Mouse (Mus musculus) intestine, postnatal 0 days (tissue): ENCODE results near the gene Osbpl7. TPM values are rescaled to one million over a fixed set of nuclear protein-coding genes. Genes with fewer than 3 reads are reported as not detected.

Experiments
- ATAC-seq: fragments of 200-750 bp; cut with Nextera tagmentation; 2 replicates; pipeline ENCODE4 v1.8.0; 2017; ENCODE audit warnings: mild to moderate bottlenecking, moderate TSS enrichment, moderate library complexity
- H3K27ac ChIP-seq: fragments of 300-500 bp; sonication (generic); 2 replicates; pipeline ENCODE4 v1.5.1; 2014; ENCODE audit warnings: mild to moderate bottlenecking, low read depth, low read length, moderate library complexity
- H3K27me3 ChIP-seq: fragments of 300-500 bp; sonication (generic); replicated peaks from 2 replicates; pipeline ENCODE4 v1.6.1; 2014; ENCODE audit warnings: low read length, mixed read lengths; ENCODE audit not compliant: control insufficient read depth, insufficient read depth
- H3K36me3 ChIP-seq: fragments of 300-500 bp; sonication (generic); 2 replicates; pipeline ENCODE4 v1.6.1; 2014; ENCODE audit warnings: mild to moderate bottlenecking, moderate library complexity; ENCODE audit not compliant: control insufficient read depth, insufficient read depth
- H3K4me1 ChIP-seq: fragments of 300-500 bp; sonication (generic); replicated peaks from 2 replicates; pipeline ENCODE4 v1.6.1; 2014; ENCODE audit warnings: antibody characterized with exemption, low read length, mixed read lengths; ENCODE audit not compliant: control insufficient read depth, insufficient read depth
- H3K4me2 ChIP-seq: fragments of 300-500 bp; sonication (generic); replicated peaks from 2 replicates; pipeline ENCODE4 v1.6.1; 2014; ENCODE audit warnings: low read depth, mild to moderate bottlenecking, moderate library complexity
- H3K4me3 ChIP-seq: fragments of 300-500 bp; sonication (generic); 2 replicates; pipeline ENCODE4 v1.5.1; 2014; ENCODE audit warnings: low read depth, low read length
- H3K9ac ChIP-seq: fragments of 300-500 bp; sonication (generic); 2 replicates; pipeline ENCODE4 v1.6.1; 2014; ENCODE audit warnings: mild to moderate bottlenecking, low read depth, low read length
- H3K9me3 ChIP-seq: fragments of 300-500 bp; sonication (generic); 2 replicates; pipeline ENCODE4 v1.6.1; 2016; ENCODE audit warnings: mixed run types; ENCODE audit not compliant: control insufficient read depth
- CTCF ChIP-seq: sonication (generic); IDR thresholded peaks from 2 replicates; pipeline ENCODE4 v1.5.1; 2016; ENCODE audit warnings: low read depth, mild to moderate bottlenecking, control low read depth, antibody characterized with exemption, moderate library complexity
- WGBS: fragments of 180-500 bp; shearing (Covaris S2); extraction: QIAGEN DNeasy Blood & Tissue Kit; methylation state at CpG from one replicate; pipeline ENCODE4 v1.1.7; 2014; 5-methylcytosine and 5-hydroxymethylcytosine counted together
- polyA plus RNA-seq: library from polyadenylated mRNA; unstranded; fragments of >200 nt; fragmentation: Nextera tagmentation; extraction: Ambion mirVana; gene quantifications from 2 replicates; pipeline ENCODE4 v1.2.1, GENCODE M21; 2015

Gene Osbpl7
- polyA plus RNA-seq, 1 experiment from 2014 or later, result 10.6 TPM

GRCm38 (mm10) chr11:97033781-97034180 lies 16.6 kb upstream of the Osbpl7 start:
- 76% methylated on average over 4 of the region's 4 CpGs for WGBS
- H3K4me3 ChIP-seq, result no peak overlapping the region
- no peaks in the 10 kb centered on the region for H3K27me3 ChIP-seq
- H3K4me1 ChIP-seq, result peaks cover 2% of the 10 kb centered on the region; the same call in 1 of the 2 replicates
- H3K27ac ChIP-seq, result no peak overlapping the region
- no peak overlapping the region for H3K4me2 ChIP-seq
- TF ChIP-seq CTCF, result no peak
- H3K9me3 ChIP-seq, result no peaks in the 10 kb centered on the region
- peaks cover 13% of the 10 kb centered on the region; the same call in 1 of the 2 replicates for H3K36me3 ChIP-seq
- H3K9ac ChIP-seq, result no peak overlapping the region
- no peak for ATAC-seq

DNA sequence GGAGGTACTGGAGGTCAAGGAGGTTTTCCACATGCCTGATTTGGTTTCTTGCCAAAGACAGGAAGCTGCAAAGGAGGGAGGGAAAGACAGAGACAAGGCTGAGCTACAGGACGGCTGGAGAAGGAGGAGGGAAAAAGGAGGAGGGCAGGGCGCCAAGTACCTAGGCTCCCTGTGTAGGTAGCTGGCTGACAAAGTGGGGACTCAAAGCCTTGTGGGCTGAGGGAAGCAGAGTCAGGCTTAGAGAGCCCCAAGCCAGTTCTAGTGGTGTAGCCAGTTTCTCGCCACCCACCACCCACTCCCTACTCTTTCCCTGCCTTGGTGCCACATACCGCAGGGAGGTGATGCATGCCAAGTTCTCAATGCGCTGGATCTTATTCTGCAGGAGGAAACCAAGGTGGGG lies 14.3 kb upstream of the Osbpl7 start:
- no peak for TF ChIP-seq CTCF
- Histone ChIP-seq H3K36me3 (peaks cover 13% of the 10 kb centered on the region; the same call in 1 of the 2 replicates), H3K9me3 (no peaks in the 10 kb centered on the region), H3K27ac (no peak overlapping the region), H3K4me3 (no peak overlapping the region), H3K27me3 (no peaks in the 10 kb centered on the region), H3K9ac (no peak overlapping the region), H3K4me2 (no peak overlapping the region), H3K4me1 (no peaks in the 10 kb centered on the region)
- WGBS, result 80% methylated on average over 5 of the region's 5 CpGs
- ATAC-seq, result no peak

DNA sequence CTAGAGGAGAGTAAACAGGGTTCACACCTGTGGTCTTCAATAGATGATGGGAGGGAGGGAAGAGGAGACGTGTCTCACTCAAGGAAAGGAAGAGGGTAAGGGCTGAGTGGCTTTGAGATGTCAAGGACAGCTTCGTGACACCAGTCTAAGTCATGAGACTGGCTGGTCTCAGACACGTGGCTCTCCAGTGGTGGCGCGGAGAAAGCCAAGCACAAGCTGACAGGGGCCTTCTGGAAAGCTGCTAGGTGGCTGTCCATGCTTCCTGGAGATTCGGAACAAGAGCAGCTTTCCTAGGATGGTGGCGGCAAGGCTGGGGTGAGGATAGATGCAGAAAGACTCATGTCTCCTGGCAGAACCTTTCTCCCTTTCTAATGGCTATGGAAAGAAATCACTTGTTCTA lies 11.5 kb upstream of the Osbpl7 start:
- no peak for ATAC-seq
- WGBS, result 58% methylated on average over 7 of the region's 7 CpGs
- H3K4me1 ChIP-seq, result 0 out of 2 replicates have a peak, but pooled peaks cover 3% of the 10 kb centered on the region
- H3K4me2 ChIP-seq, result no peak overlapping the region
- no peak overlapping the region for H3K27ac ChIP-seq
- H3K9ac ChIP-seq, result no peak overlapping the region
- H3K27me3 ChIP-seq, result no peaks in the 10 kb centered on the region
- no peak for TF ChIP-seq CTCF
- H3K36me3 ChIP-seq, result no peaks in the 10 kb centered on the region
- H3K9me3 ChIP-seq, result no peaks in the 10 kb centered on the region
- no peak overlapping the region for H3K4me3 ChIP-seq

GRCm38 (mm10) chr11:97040301-97041021 lies 10.0 kb upstream of the Osbpl7 start:
- H3K4me3 ChIP-seq, result peak overlapping the region; percentile 81
- WGBS, result 37% methylated on average over 12 of the region's 12 CpGs
- no peak overlapping the region for H3K27ac ChIP-seq
- H3K9me3 ChIP-seq, result no peaks in the 10 kb centered on the region
- 0 out of 2 replicates have a peak, but pooled peaks cover 3% of the 10 kb centered on the region for H3K4me1 ChIP-seq
- ATAC-seq, result no peak
- TF ChIP-seq CTCF, result no peak
- peak overlapping the region; percentile 86 for H3K4me2 ChIP-seq
- H3K27me3 ChIP-seq, result no peaks in the 10 kb centered on the region
- H3K9ac ChIP-seq, result no peak overlapping the region
- peaks cover 7% of the 10 kb centered on the region; the same call in 1 of the 2 replicates for H3K36me3 ChIP-seq

- Histone ChIP-seq H3K27me3 (no peaks in the 10 kb centered on the region), H3K4me1 (0 out of 2 replicates have a peak, but pooled peaks cover 3% of the 10 kb centered on the region), H3K9me3 (no peaks in the 10 kb centered on the region), H3K36me3 (peaks cover 10% of the 10 kb centered on the region; the same call in 1 of the 2 replicates), H3K4me3 (peak within 1 kb of the TSS; percentile 81), H3K9ac (peak within 1 kb of the TSS; percentile 72), H3K4me2 (peak within 1 kb of the TSS; percentile 86), H3K27ac (peak within 1 kb of the TSS; percentile 58; the same call in 1 of the 2 replicates)
- WGBS, result under 1% methylated on average over 48 of the region's 48 CpGs
- ATAC-seq, result peak; percentile 87
- TF ChIP-seq CTCF, result no peak
Measured at GRCm38 (mm10) chr11:97041022-97041899, 9.2 kb upstream of the Osbpl7 start, which contains the start of the genes Lrrc46 and Mrpl10. Gene Lrrc46 (minus strand): TSS chr11:97041407. Gene Mrpl10 (plus strand): TSS chr11:97041560.

DNA sequence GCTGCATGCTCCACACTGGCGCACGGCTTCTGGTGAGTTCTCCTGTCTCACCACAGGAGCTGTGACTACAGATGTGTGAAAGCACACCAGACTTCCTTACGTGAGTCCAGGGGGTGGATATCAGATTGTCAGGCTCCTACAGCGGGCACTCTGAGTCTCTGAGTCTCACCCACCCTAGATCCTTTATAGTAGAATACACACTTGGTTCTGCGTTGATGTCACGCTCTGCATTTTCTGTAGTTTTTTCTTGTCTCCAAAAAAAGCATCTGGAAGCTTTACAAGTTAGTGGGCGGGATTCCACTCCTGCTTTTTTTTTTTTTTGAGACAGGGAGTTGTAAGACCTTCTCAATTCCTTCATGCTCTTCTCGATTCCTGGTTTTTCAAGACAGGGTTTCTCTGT lies 5.5 kb upstream of the Osbpl7 start:
- H3K9ac ChIP-seq, result no peak overlapping the region
- H3K27me3 ChIP-seq, result no peaks in the 10 kb centered on the region
- H3K36me3 ChIP-seq, result peaks cover 19% of the 10 kb centered on the region; the same call in 1 of the 2 replicates
- H3K4me2 ChIP-seq, result no peak overlapping the region
- WGBS, result 94% methylated on average over 8 of the region's 8 CpGs
- no peak for ATAC-seq
- H3K4me3 ChIP-seq, result no peak overlapping the region
- no peaks in the 10 kb centered on the region for H3K9me3 ChIP-seq
- no peak overlapping the region for H3K27ac ChIP-seq
- TF ChIP-seq CTCF, result no peak
- 0 out of 2 replicates have a peak, but pooled peaks cover 3% of the 10 kb centered on the region for H3K4me1 ChIP-seq
